Mouse (Mus musculus): ENCODE measurements around the gene Dnajc7.

GRCm38 (mm10) chr11:100643612-100644575 is 23.9 kb upstream of the Dnajc7 start:
- TF ChIP-seq CTCF (IDR thresholded peaks at IDR 0.05; ENCODE audit: low read depth) (no peak), EP300 (optimal IDR thresholded peaks at IDR 0.05) (no peak)

Data from stomach, postnatal 0 days (tissue).